Mouse (Mus musculus) CH12.LX (cell line): Measurements from ENCODE around the gene Tnfsf12. TPM values are rescaled to one million over a fixed set of nuclear protein-coding genes. Genes with fewer than 3 reads are reported as not detected.

ENCODE experiments used
- DNase-seq: peaks from one replicate; pipeline ENCODE4 v3.0.0-alpha.2; 2013; ENCODE audit errors: extremely low read depth
- H3K27ac ChIP-seq: 2 replicates; pipeline ENCODE4 v1.5.1; 2012; ENCODE audit warnings: low read depth, mild to moderate bottlenecking, control low read depth, moderate library complexity; ENCODE audit not compliant: insufficient read depth
- H3K27me3 ChIP-seq: replicated peaks from 2 replicates; pipeline ENCODE3; 2012; ENCODE audit warnings: inconsistent platforms
- H3K36me3 ChIP-seq, 2 experiments: replicated peaks in 1 of 2; 2 replicates each; pipeline versions ENCODE3 to v1.6.1; 2012; ENCODE audit warnings: inconsistent platforms in 1 of 2, low read length in 1 of 2, mild to moderate bottlenecking in 1 of 2, mixed read lengths in 1 of 2, moderate library complexity in 1 of 2; ENCODE audit not compliant: control insufficient read depth in 1 of 2, insufficient read depth in 1 of 2
- H3K4me1 ChIP-seq, 2 experiments: 2 replicates each; pipeline ENCODE4 v1.6.1; 2012; ENCODE audit warnings: inconsistent platforms in 1 of 2, moderate library complexity in 1 of 2; ENCODE audit not compliant: insufficient read depth in 2 of 2, control insufficient read depth in 1 of 2
- H3K4me2 ChIP-seq: 2 replicates; pipeline ENCODE4 v1.6.1; 2012; ENCODE audit warnings: low read depth, mild to moderate bottlenecking, control low read depth; ENCODE audit not compliant: poor library complexity, insufficient read depth, severe bottlenecking
- H3K4me3 ChIP-seq, 3 experiments: fragments of 150-350 bp in 1 of 3; sonication (generic) in 1 of 3; replicated peaks in 1 of 3; 2 replicates each; pipeline versions ENCODE3 to v1.5.1; 2011 to 2012; ENCODE audit warnings: low read depth in 2 of 3, low read length in 2 of 3, mild to moderate bottlenecking in 2 of 3, moderate library complexity in 2 of 3, control low read depth in 1 of 3, improper control_type of control experiment in 1 of 3, inconsistent platforms in 1 of 3, mixed read lengths in 1 of 3; ENCODE audit not compliant: poor library complexity in 1 of 3
- H3K79me2 ChIP-seq: replicated peaks from 2 replicates; pipeline ENCODE4 v1.6.1; 2012; ENCODE audit warnings: mild to moderate bottlenecking, moderate library complexity; ENCODE audit not compliant: control insufficient read depth, poor library complexity, insufficient read depth, severe bottlenecking; ENCODE audit errors: extremely low read depth
- H3K9ac ChIP-seq: 2 replicates; pipeline ENCODE4 v1.6.1; 2012; ENCODE audit warnings: low read depth, mild to moderate bottlenecking, control low read depth, moderate library complexity; ENCODE audit not compliant: insufficient read depth
- H3K9me3 ChIP-seq: replicated peaks from 2 replicates; pipeline ENCODE3; 2012; ENCODE audit warnings: low read length, inconsistent platforms, mixed read lengths
- CHD1 ChIP-seq: IDR thresholded peaks from 2 replicates; pipeline ENCODE4 v1.6.1; 2012; ENCODE audit warnings: low read depth, low read length, improper control_type of control experiment, inconsistent platforms
- CHD2 ChIP-seq: IDR thresholded peaks from 2 replicates; pipeline ENCODE4 v1.6.1; 2011; ENCODE audit warnings: low read length, improper control_type of control experiment
- CTCF ChIP-seq, 2 experiments: IDR thresholded peaks in 1 of 2; conservative IDR thresholded peaks in 1 of 2; 2 replicates each; pipeline ENCODE4 v1.5.1; 2011 to 2012; ENCODE audit warnings: low read depth in 2 of 2, low read length in 2 of 2, improper control_type of control experiment in 1 of 2, inconsistent platforms in 1 of 2, mild to moderate bottlenecking in 1 of 2, moderate library complexity in 1 of 2
- E2F4 ChIP-seq: IDR thresholded peaks from 2 replicates; pipeline ENCODE4 v1.6.1; 2011; ENCODE audit warnings: low read depth, low read length, improper control_type of control experiment; ENCODE audit not compliant: insufficient replicate concordance
- ELF1 ChIP-seq: IDR thresholded peaks from 2 replicates; pipeline ENCODE4 v1.6.1; 2014; ENCODE audit warnings: low read depth, mild to moderate bottlenecking, inconsistent platforms, low read length, improper control_type of control experiment
- EP300 ChIP-seq: IDR thresholded peaks from 2 replicates; pipeline ENCODE4 v1.6.1; 2011; ENCODE audit warnings: low read length, improper control_type of control experiment
- ETS1 ChIP-seq: conservative IDR thresholded peaks from 2 replicates; pipeline ENCODE4 v1.6.1; 2012; ENCODE audit warnings: low read depth, mild to moderate bottlenecking, inconsistent platforms, low read length, improper control_type of control experiment, moderate library complexity
- IRF4 ChIP-seq: IDR thresholded peaks from 2 replicates; pipeline ENCODE4 v1.6.1; 2014; ENCODE audit warnings: low read depth, mild to moderate bottlenecking, inconsistent platforms, low read length, improper control_type of control experiment
- JUN ChIP-seq: IDR thresholded peaks from 2 replicates; pipeline ENCODE4 v1.6.1; 2011; ENCODE audit warnings: low read depth, mild to moderate bottlenecking, low read length, improper control_type of control experiment, moderate library complexity; ENCODE audit not compliant: insufficient read depth
- JUND ChIP-seq: conservative IDR thresholded peaks from 2 replicates; pipeline ENCODE4 v1.6.1; 2011; ENCODE audit warnings: low read depth, low read length, improper control_type of control experiment
- MAX ChIP-seq: IDR thresholded peaks from 2 replicates; pipeline ENCODE4 v1.6.1; 2011; ENCODE audit warnings: low read length, improper control_type of control experiment
- MAZ ChIP-seq: IDR thresholded peaks from 2 replicates; pipeline ENCODE4 v1.6.1; 2012; ENCODE audit warnings: low read depth, mild to moderate bottlenecking, inconsistent platforms, low read length, improper control_type of control experiment, moderate library complexity
- MXI1 ChIP-seq: IDR thresholded peaks from 2 replicates; pipeline ENCODE4 v1.6.1; 2011; ENCODE audit warnings: mild to moderate bottlenecking, low read depth, low read length, improper control_type of control experiment
- NELFE ChIP-seq: IDR thresholded peaks from 2 replicates; pipeline ENCODE4 v1.6.1; 2011; ENCODE audit warnings: low read depth, low read length, improper control_type of control experiment
- POLR2A ChIP-seq: IDR thresholded peaks from 2 replicates; pipeline ENCODE4 v1.6.1; 2011; ENCODE audit warnings: low read depth, mild to moderate bottlenecking, improper control_type of control experiment, low read length
- POLR2AphosphoS2 ChIP-seq: IDR thresholded peaks from 2 replicates; pipeline ENCODE4 v1.6.1; 2011; ENCODE audit warnings: low read depth, low read length, improper control_type of control experiment
- SIN3A ChIP-seq: IDR thresholded peaks from 2 replicates; pipeline ENCODE4 v1.6.1; 2012; ENCODE audit warnings: low read length, improper control_type of control experiment, inconsistent platforms
- TCF12 ChIP-seq: IDR thresholded peaks from 2 replicates; pipeline ENCODE4 v1.6.1; 2014; ENCODE audit warnings: low read depth, mild to moderate bottlenecking, inconsistent platforms, low read length, improper control_type of control experiment
- UBTF ChIP-seq: IDR thresholded peaks from 2 replicates; pipeline ENCODE4 v1.6.1; 2012; ENCODE audit warnings: low read depth, mild to moderate bottlenecking, inconsistent platforms, low read length, improper control_type of control experiment, moderate library complexity
- USF2 ChIP-seq: conservative IDR thresholded peaks from 2 replicates; pipeline ENCODE4 v1.6.1; 2011; ENCODE audit warnings: low read depth, low read length, improper control_type of control experiment
- ZMIZ1 ChIP-seq: IDR thresholded peaks from 2 replicates; pipeline ENCODE4 v1.6.1; 2012; ENCODE audit warnings: low read depth, mild to moderate bottlenecking, inconsistent platforms, low read length, improper control_type of control experiment
- ZNF384 ChIP-seq: IDR thresholded peaks from 2 replicates; pipeline ENCODE4 v1.6.1; 2012; ENCODE audit warnings: low read depth, low read length, improper control_type of control experiment, inconsistent platforms
- dilution Hi-C: fragments of 300-500 bp; cut with MboI; formaldehyde crosslinking; loops from 2 replicates; pipeline ENCODE4 v1.14.3; 2020; ENCODE audit warnings: low sequenced_read_pairs; ENCODE audit not compliant: extremely low pct_unique_long_range_greater_than_20kb, extremely low pct_ligation_motif_present
- in situ Hi-C: fragments of 300-500 bp; cut with MboI; formaldehyde crosslinking; loops from 3 replicates; pipeline ENCODE4 v1.14.3; 2019; ENCODE audit warnings: low sequenced_read_pairs, low pct_ligation_motif_present, low pct_unique_long_range_greater_than_20kb, mixed read lengths
- polyA plus RNA-seq: library from polyadenylated mRNA; unstranded; fragments of >175 nt; gene quantifications from 2 replicates; pipeline ENCODE4 v1.2.1, GENCODE M21; 2012; ENCODE audit warnings: low read depth; ENCODE audit not compliant: insufficient read length
- total RNA-seq, 2 experiments: library from RNA; depleted of rRNA; stranded (reverse); fragments of 300-350 nt in 1 of 2; fragments of >200 nt in 1 of 2; gene quantifications; 2 replicates each; pipeline ENCODE4 v1.2.3; 2012 to 2014

Tnfsf12 gene
- total and polyA plus RNA-seq, 3 experiments = not detected

- no peaks in the 10 kb centered on the region for H3K4me1 ChIP-seq
- dilution Hi-C loops = no loop called here
- no peak overlapping the region for H3K4me3 ChIP-seq
- TF ChIP-seq EP300 = no peak
- no peak for TF ChIP-seq TCF12
- no peak for TF ChIP-seq ELF1
- TF ChIP-seq IRF4 = no peak
- TF ChIP-seq CHD1 = no peak
- no peak for TF ChIP-seq JUND
- no peak for TF ChIP-seq E2F4
- no peak for TF ChIP-seq MXI1
- TF ChIP-seq CTCF (conservative IDR thresholded peaks at IDR 0.05 in 1 of 2, IDR thresholded peaks at IDR 0.05 in 1 of 2; ENCODE audit: low read depth in 2 of 2, low read length in 2 of 2) = no peak
- no peak for TF ChIP-seq CHD2
- no peak for TF ChIP-seq USF2
- no peak for TF ChIP-seq POLR2AphosphoS2
- no peak for DNase-seq
- no peak overlapping the region for H3K9ac ChIP-seq
- no peaks in the 10 kb centered on the region for H3K27me3 ChIP-seq
- no peaks in the 10 kb centered on the region for H3K79me2 ChIP-seq
- H3K36me3 ChIP-seq = no peaks in the 10 kb centered on the region
- no peaks in the 10 kb centered on the region for H3K9me3 ChIP-seq
- no peak overlapping the region for H3K4me2 ChIP-seq
- in situ Hi-C loops = no loop called here
- H3K27ac ChIP-seq = no peak overlapping the region
Observed at GRCm38 (mm10) chr11:69692196-69692811, 3.3 kb downstream of the Tnfsf12 start.

- DNase-seq = no peak
- TF ChIP-seq CHD1 (no peak), TCF12 (no peak), ZNF384 (no peak), ETS1 (no peak), EP300 (no peak), SIN3A (no peak), NELFE (no peak), ZMIZ1 (no peak), POLR2A (no peak), UBTF (no peak), MXI1 (no peak), USF2 (no peak), JUN (no peak), IRF4 (no peak), MAZ (no peak), CTCF (conservative IDR thresholded peaks at IDR 0.05 in 1 of 2, IDR thresholded peaks at IDR 0.05 in 1 of 2; ENCODE audit: low read depth in 2 of 2, low read length in 2 of 2) (no peak), MAX (no peak)
- TF ChIP-seq, all 38 proteins: peak for 0
- Histone ChIP-seq H3K27ac (no peak overlapping the region), H3K4me2 (no peak overlapping the region), H3K9ac (no peak overlapping the region), H3K79me2 (no peaks in the 10 kb centered on the region), H3K27me3 (no peaks in the 10 kb centered on the region), H3K4me3 (no peak overlapping the region), H3K36me3 (no peaks in the 10 kb centered on the region), H3K4me1 (peaks cover 4 to 16% of the 10 kb centered on the region in 2 experiments), H3K9me3 (no peaks in the 10 kb centered on the region)
- dilution Hi-C loops = no loop called here
- in situ Hi-C loops = loop anchor here (10.0 kb wide), 1 partner anchor 55 kb away; no protein-coding TSS in a partner anchor
Observed at GRCm38 (mm10) chr11:69689891-69690290, 5.8 kb downstream of the Tnfsf12 start.
